Comparison of ENCODE assay signal across 8 mouse cellular contexts in the genomic region with DNA sequence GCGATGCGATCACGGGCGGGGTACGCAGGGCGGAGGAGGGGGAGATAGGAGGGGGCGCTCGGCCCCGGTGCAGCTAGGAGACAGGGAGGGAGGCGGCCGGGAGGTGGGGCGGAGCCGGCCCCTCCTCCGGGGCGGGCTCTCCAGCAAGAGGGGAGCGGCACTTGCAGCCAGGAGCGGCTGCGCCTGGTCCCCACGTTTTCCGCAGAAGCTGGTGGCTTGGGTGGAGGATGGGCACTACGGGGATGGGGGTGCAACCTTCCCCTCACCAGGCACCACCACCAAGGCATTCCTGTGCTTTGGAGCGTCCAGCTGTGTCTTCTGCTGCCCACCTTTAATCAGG. TPM values are rescaled to one million over a fixed set of nuclear protein-coding genes. Genes with fewer than 3 reads are reported as not detected.
DNase-seq lines count a peak whose midpoint lies in the region; ATAC-seq lines count a peak whose summit lies in the region.

A gene (minus strand): TSS at position 84 of the 340 bp plus-strand sequence.

- peak; percentile 68 to 78 for DNase-seq in left cerebral cortex, adult 18-20 months (ENCODE audit: low spot score in 2 of 2)
- DNase-seq in left cerebral cortex, adult 11 months (ENCODE audit: low spot score): no peak
- peak; percentile 35 to 49 for DNase-seq in kidney, postnatal 4 days
- DNase-seq in right cerebral cortex, postnatal 36 days (ENCODE audit: low spot score in 2 of 2): peak; percentile 71 to 74
- no peak for DNase-seq in urinary bladder, postnatal 14 days (ENCODE audit: low spot score)

- peaks cover 24% of the 10 kb centered on the region for H3K4me1 ChIP-seq in forebrain, embryonic 12.5 days
- no peaks in the 10 kb centered on the region; the same call in 1 of the 2 replicates for H3K4me1 ChIP-seq in liver, embryonic 16.5 days (ENCODE audit: control insufficient read depth, low read depth, low read length)

- peak; percentile 74 for ATAC-seq in cerebellum, adult (ENCODE audit: insufficient number of reproducible peaks, low FRiP score, low TSS enrichment)
- ATAC-seq in forebrain, embryonic 12.5 days (ENCODE audit: low FRiP score): peak; percentile 90
- no peak for ATAC-seq in liver, embryonic 16.5 days (ENCODE audit: low read depth)

- peak within 1 kb of the TSS; percentile 42 for H3K27ac ChIP-seq in forebrain, embryonic 12.5 days
- no peak within 1 kb of the TSS for H3K27ac ChIP-seq in liver, embryonic 16.5 days (ENCODE audit: low read length)

- H3K4me2 ChIP-seq in forebrain, embryonic 12.5 days: peak within 1 kb of the TSS; percentile 89
- H3K4me2 ChIP-seq in liver, embryonic 16.5 days (ENCODE audit: low read depth, low read length): peak within 1 kb of the TSS; percentile 68

- WGBS in forebrain, embryonic 12.5 days: 2% methylated on average over 11 of the region's 22 CpGs
- WGBS in liver, embryonic 16.5 days (ENCODE audit: insufficient replicate concordance): 2% methylated on average over 16 of the region's 22 CpGs

- peaks cover 37% of the 10 kb centered on the region for H3K27me3 ChIP-seq in forebrain, embryonic 12.5 days
- peaks cover 33% of the 10 kb centered on the region for H3K27me3 ChIP-seq in liver, embryonic 16.5 days (ENCODE audit: control insufficient read depth, insufficient read depth, low read depth, low read length)

- no peaks in the 10 kb centered on the region for H3K36me3 ChIP-seq in forebrain, embryonic 12.5 days (replicated peaks)
- no peaks in the 10 kb centered on the region for H3K36me3 ChIP-seq in liver, embryonic 16.5 days (ENCODE audit: control insufficient read depth, insufficient read depth)

- peak within 1 kb of the TSS; percentile 85 for H3K9ac ChIP-seq in forebrain, embryonic 12.5 days
- H3K9ac ChIP-seq in liver, embryonic 16.5 days (ENCODE audit: low read depth, low read length): no peak within 1 kb of the TSS

- H3K4me3 ChIP-seq in forebrain, embryonic 12.5 days (replicated peaks): peak within 1 kb of the TSS; percentile 79
- H3K4me3 ChIP-seq in liver, embryonic 16.5 days (ENCODE audit: low read depth, low read length): peak within 1 kb of the TSS; percentile 60

- no peaks in the 10 kb centered on the region for H3K9me3 ChIP-seq in forebrain, embryonic 12.5 days
- no peaks in the 10 kb centered on the region for H3K9me3 ChIP-seq in liver, embryonic 16.5 days (replicated peaks; ENCODE audit: control insufficient read depth, low read length)

RNA-seq across cellular contexts. Expression of the gene that starts here (rescaled TPM):
- 10 to 100 TPM; 91.2 to 92.5 TPM for total RNA-seq in left cerebral cortex, adult 18-20 months (2021)
- 1.9 and 2.6 TPM in 2 replicates for polyA plus RNA-seq in forebrain, embryonic 12.5 days (2016; fragmentation: Nextera tagmentation; extraction: Ambion mirVana)
- not detected in 2 replicates for polyA plus RNA-seq in liver, embryonic 16.5 days (2015; fragmentation: Nextera tagmentation; extraction: Ambion mirVana)

Comparison
In these comparisons a context has a peak if more than half of its experiments do, and no peak if none do; other contexts are left out.
1. DNase-seq: peak in left cerebral cortex, adult 18-20 months (2 of 2), kidney, postnatal 4 days (2 of 2) and right cerebral cortex, postnatal 36 days (2 of 2); none in left cerebral cortex, adult 11 months (single experiment) and urinary bladder, postnatal 14 days (single experiment).